Mouse (Mus musculus): ENCODE data around the gene Nav2. TPM values are rescaled to one million over a fixed set of nuclear protein-coding genes. Genes with fewer than 3 reads are reported as not detected.

The Nav2 gene
- polyA plus RNA-seq, 1 experiment from 2014 or later = 25.6 TPM

DNA sequence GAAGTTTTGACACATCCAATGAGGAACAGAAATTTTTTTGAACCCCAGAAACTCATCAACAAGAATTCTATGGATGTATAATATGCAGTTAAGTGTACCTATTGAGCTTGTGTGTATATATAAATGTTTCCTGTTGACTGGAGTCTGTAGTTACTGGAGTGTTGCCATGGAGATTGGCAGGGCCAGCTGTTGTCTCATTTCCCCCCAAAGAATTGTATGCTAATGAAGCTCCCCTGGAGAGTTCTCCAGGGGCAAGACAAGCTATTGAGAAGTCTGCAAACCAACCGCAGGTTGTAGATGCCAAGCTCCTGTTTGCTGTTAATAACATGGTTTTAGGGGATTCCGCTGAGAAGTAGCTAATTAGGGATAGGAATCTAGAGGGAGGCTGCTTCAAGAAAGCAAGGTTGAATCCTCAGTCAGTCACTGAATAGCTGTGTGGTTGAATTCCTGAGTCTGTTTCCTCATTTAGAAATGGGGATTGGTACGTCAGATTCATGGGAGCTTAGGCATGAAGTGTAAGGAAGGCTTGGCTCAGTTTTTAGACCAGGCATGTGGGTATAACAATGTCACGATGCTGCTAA lies 174.2 kb downstream of the Nav2 start:
- Histone ChIP-seq H3K27me3 (ENCODE audit: insufficient read depth, poor library complexity, severe bottlenecking) (peaks cover 14% of the 10 kb centered on the region), H3K36me3 (no peaks in the 10 kb centered on the region), H3K27ac (no peak overlapping the region; the same call in 1 of the 2 replicates), H3K9me3 (no peaks in the 10 kb centered on the region), H3K4me1 (replicated peaks) (peaks cover 75% of the 10 kb centered on the region), H3K4me3 (no peak overlapping the region)
- no peak for DNase-seq (ENCODE audit: low spot score)
- WGBS = 55% methylated on average over 4 of the region's 4 CpGs

- no peak overlapping the region for H3K4me3 ChIP-seq
- peaks cover 76% of the 10 kb centered on the region for H3K4me1 ChIP-seq (replicated peaks)
- WGBS = 55% methylated on average over 8 of the region's 8 CpGs
- H3K9me3 ChIP-seq = no peaks in the 10 kb centered on the region
- peak overlapping the region; percentile 64; the same call in 1 of the 2 replicates for H3K27ac ChIP-seq
- DNase-seq (ENCODE audit: low spot score) = no peak
- H3K27me3 ChIP-seq (ENCODE audit: insufficient read depth, poor library complexity, severe bottlenecking) = peaks cover 20% of the 10 kb centered on the region
- H3K36me3 ChIP-seq = no peaks in the 10 kb centered on the region
These were observed 176.3 kb downstream of the Nav2 start for GRCm38 (mm10) chr7:49084768-49085167.

DNA sequence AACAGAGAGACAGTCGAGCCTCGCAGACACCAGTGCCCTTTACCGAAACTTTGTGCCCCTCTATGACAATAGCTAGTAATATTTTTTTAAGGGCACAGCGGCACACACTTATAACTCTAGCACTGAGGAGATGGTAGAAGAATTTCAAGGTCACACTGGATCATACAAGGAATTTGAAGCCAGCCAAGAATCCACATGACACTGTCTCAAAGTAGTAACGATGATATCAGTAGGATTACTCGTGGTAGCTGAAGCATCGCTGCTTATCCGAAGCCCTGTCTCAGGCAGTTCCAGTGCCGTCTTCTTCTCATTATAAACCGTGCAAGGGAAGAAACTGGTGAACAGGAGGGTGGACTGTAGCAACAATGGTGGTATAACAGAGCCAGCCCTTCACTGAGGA lies 177.2 kb downstream of the Nav2 start:
- no peaks in the 10 kb centered on the region for H3K9me3 ChIP-seq
- H3K4me3 ChIP-seq = no peak overlapping the region
- peaks cover 83% of the 10 kb centered on the region for H3K4me1 ChIP-seq (replicated peaks)
- peak overlapping the region; percentile 64 for H3K27ac ChIP-seq
- H3K36me3 ChIP-seq = no peaks in the 10 kb centered on the region
- no peak for DNase-seq (ENCODE audit: low spot score)
- peaks cover 30% of the 10 kb centered on the region for H3K27me3 ChIP-seq (ENCODE audit: insufficient read depth, poor library complexity, severe bottlenecking)
- WGBS = 85% methylated on average over 10 of the region's 10 CpGs

DNA sequence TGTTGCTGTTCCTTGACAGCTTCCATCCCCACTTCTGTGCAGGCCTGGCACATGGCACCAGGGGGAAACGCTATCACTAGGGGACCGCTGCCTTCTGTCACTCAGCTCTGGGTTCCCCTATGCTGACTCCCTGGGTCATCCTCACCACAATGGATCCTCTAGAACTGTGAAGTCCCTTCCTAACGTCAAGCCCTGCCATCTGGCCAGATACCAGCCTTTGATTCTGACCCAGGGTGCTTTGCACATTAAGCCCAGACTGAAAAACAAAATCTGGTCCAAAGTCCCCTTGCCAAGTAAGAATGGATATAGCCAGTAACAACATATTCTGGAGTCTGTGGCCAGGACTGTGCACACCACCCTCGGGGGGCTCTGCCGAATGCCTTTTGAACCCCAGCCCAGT lies 178.6 kb downstream of the Nav2 start:
- H3K27me3 ChIP-seq (ENCODE audit: insufficient read depth, poor library complexity, severe bottlenecking) = peaks cover 39% of the 10 kb centered on the region
- peak overlapping the region; percentile 41; the same call in 1 of the 2 replicates for H3K27ac ChIP-seq
- no peak overlapping the region for H3K4me3 ChIP-seq
- no peaks in the 10 kb centered on the region for H3K36me3 ChIP-seq
- 81% methylated on average over 5 of the region's 5 CpGs for WGBS
- no peak for DNase-seq (ENCODE audit: low spot score)
- H3K4me1 ChIP-seq (replicated peaks) = peaks cover 88% of the 10 kb centered on the region
- H3K9me3 ChIP-seq = no peaks in the 10 kb centered on the region

DNA sequence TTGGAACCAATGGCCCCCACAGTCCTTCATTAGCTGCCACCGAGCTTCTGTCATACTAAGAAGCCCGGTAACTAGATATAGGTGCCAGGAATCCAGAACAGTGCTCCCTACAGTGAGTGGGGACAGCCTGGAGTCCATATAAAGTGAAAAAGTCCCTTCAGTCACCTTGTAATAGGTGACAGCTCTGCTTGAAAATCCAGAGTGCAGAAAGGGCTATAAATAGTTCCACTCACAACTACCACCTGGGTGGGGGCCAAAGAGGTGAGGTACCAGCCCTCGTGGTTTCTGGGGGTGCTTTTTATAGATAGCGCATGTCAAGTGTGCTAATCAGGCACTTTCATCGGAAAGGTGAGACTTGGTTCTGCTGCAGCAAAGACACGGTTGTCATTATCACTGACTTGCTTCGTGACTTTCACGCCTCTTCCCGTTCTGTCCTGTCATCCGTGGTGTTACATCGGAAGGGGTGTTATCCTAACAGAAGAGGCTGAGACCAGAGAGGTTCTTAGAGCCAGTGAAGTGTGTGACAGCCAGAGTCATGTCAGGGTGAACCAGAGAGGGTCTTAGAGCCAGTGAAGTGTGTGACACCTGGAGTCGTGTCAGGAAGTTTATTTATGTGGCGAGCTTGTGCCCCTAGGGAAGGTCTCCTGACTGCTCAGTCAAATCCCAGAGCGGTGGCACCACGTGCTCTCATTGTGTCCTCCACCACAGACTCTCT lies 179.8 kb downstream of the Nav2 start:
- H3K27ac ChIP-seq = no peak overlapping the region
- no peaks in the 10 kb centered on the region for H3K36me3 ChIP-seq
- H3K9me3 ChIP-seq = no peaks in the 10 kb centered on the region
- no peak overlapping the region for H3K4me3 ChIP-seq
- peaks cover 39% of the 10 kb centered on the region for H3K27me3 ChIP-seq (ENCODE audit: insufficient read depth, poor library complexity, severe bottlenecking)
- peaks cover 82% of the 10 kb centered on the region for H3K4me1 ChIP-seq (replicated peaks)
- WGBS = 80% methylated on average over 15 of the region's 15 CpGs
- no peak for DNase-seq (ENCODE audit: low spot score)

GRCm38 (mm10) chr7:49091371-49091770 lies 182.9 kb downstream of the Nav2 start:
- no peaks in the 10 kb centered on the region for H3K36me3 ChIP-seq
- peak overlapping the region; percentile 24 for H3K27ac ChIP-seq
- H3K4me3 ChIP-seq = no peak overlapping the region
- peaks cover 57% of the 10 kb centered on the region for H3K4me1 ChIP-seq (replicated peaks)
- DNase-seq (ENCODE audit: low spot score) = no peak
- no peaks in the 10 kb centered on the region for H3K9me3 ChIP-seq
- 53% methylated on average over 5 of the region's 5 CpGs for WGBS
- peaks cover 37% of the 10 kb centered on the region for H3K27me3 ChIP-seq (ENCODE audit: insufficient read depth, poor library complexity, severe bottlenecking)

DNA sequence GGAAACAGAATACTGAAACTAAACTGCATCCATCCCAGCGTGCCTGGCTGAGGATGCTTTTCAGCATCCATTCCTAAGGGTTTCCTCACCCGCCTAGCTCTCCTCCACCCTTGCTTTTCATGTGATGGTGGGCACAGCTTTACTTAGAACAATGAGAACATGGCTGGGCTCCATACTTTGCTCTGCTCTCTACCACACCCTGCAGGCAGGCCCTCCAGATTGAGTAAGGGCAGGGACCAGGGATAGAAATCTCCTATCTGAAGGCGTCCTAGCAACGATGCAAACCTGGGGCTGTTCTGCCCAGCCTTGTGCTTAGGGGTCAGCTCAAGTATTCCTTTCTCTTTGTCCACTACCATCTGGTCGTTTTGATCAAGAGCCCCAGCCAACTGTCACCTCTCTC lies 183.4 kb downstream of the Nav2 start:
- peaks cover 51% of the 10 kb centered on the region for H3K4me1 ChIP-seq (replicated peaks)
- 64% methylated on average over 5 of the region's 5 CpGs for WGBS

GRCm38 (mm10) chr7:49093596-49093995 lies 185.1 kb downstream of the Nav2 start:
- peaks cover 30% of the 10 kb centered on the region for H3K27me3 ChIP-seq (ENCODE audit: insufficient read depth, poor library complexity, severe bottlenecking)
- no peak overlapping the region for H3K4me3 ChIP-seq
- 79% methylated on average over 6 of the region's 6 CpGs for WGBS
- peak overlapping the region; percentile 24; the same call in 1 of the 2 replicates for H3K27ac ChIP-seq
- no peaks in the 10 kb centered on the region for H3K36me3 ChIP-seq
- no peak for DNase-seq (ENCODE audit: low spot score)
- H3K9me3 ChIP-seq = no peaks in the 10 kb centered on the region
- peaks cover 46% of the 10 kb centered on the region for H3K4me1 ChIP-seq (replicated peaks)

More for the DNA sequence above, 183.4 kb downstream of the Nav2 start:
- H3K27ac ChIP-seq = peak overlapping the region; percentile 30
- DNase-seq (ENCODE audit: low spot score) = no peak
- no peaks in the 10 kb centered on the region for H3K36me3 ChIP-seq
- no peaks in the 10 kb centered on the region for H3K9me3 ChIP-seq
- H3K4me3 ChIP-seq = no peak overlapping the region
- peaks cover 34% of the 10 kb centered on the region for H3K27me3 ChIP-seq (ENCODE audit: insufficient read depth, poor library complexity, severe bottlenecking)

GRCm38 (mm10) chr7:49094531-49094930 lies 186.0 kb downstream of the Nav2 start:
- Histone ChIP-seq H3K27me3 (ENCODE audit: insufficient read depth, poor library complexity, severe bottlenecking) (peaks cover 33% of the 10 kb centered on the region), H3K4me3 (no peak overlapping the region), H3K36me3 (no peaks in the 10 kb centered on the region), H3K9me3 (no peaks in the 10 kb centered on the region), H3K4me1 (replicated peaks) (peaks cover 46% of the 10 kb centered on the region), H3K27ac (no peak overlapping the region)
- 93% methylated on average over 3 of the region's 3 CpGs for WGBS
- DNase-seq (ENCODE audit: low spot score) = no peak

GRCm38 (mm10) chr7:49101291-49101690 lies 192.8 kb downstream of the Nav2 start:
- DNase-seq (ENCODE audit: low spot score) = no peak
- H3K9me3 ChIP-seq = no peaks in the 10 kb centered on the region
- H3K4me1 ChIP-seq (replicated peaks) = peaks cover 59% of the 10 kb centered on the region
- H3K27me3 ChIP-seq (ENCODE audit: insufficient read depth, poor library complexity, severe bottlenecking) = peaks cover 54% of the 10 kb centered on the region
- H3K4me3 ChIP-seq = no peak overlapping the region
- WGBS = 76% methylated on average over 1 of the region's 1 CpGs
- no peak overlapping the region for H3K27ac ChIP-seq
- H3K36me3 ChIP-seq = no peaks in the 10 kb centered on the region

DNA sequence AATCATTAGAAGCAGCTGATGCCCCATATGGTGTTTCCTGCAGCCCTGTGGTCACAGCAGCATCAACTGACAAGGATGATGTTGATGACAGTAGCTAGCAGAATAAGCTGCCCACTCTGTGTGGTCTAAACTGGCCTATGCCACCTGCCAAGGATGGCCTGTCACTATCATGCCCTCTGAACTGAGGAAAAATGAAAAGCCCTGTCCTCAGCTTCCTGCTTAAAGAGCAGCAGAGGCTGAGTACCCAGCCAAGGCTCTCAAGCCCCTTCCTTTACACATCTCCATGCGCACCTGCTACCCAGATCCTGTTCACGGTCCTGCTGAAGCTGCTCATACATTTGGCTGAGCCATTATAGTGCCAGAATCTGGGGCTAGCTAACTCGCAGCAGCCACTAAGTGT lies 193.7 kb downstream of the Nav2 start:
- peaks cover 61% of the 10 kb centered on the region for H3K27me3 ChIP-seq (ENCODE audit: insufficient read depth, poor library complexity, severe bottlenecking)
- no peak for DNase-seq (ENCODE audit: low spot score)
- H3K9me3 ChIP-seq = no peaks in the 10 kb centered on the region
- 76% methylated on average over 3 of the region's 3 CpGs for WGBS
- H3K4me1 ChIP-seq (replicated peaks) = peaks cover 68% of the 10 kb centered on the region
- no peaks in the 10 kb centered on the region for H3K36me3 ChIP-seq
- peak overlapping the region; percentile 18; the same call in 1 of the 2 replicates for H3K27ac ChIP-seq
- H3K4me3 ChIP-seq = no peak overlapping the region

GRCm38 (mm10) chr7:49104376-49104775 lies 195.9 kb downstream of the Nav2 start:
- WGBS = 25% methylated on average over 8 of the region's 8 CpGs
- peak overlapping the region; percentile 82 for H3K27ac ChIP-seq
- H3K36me3 ChIP-seq = no peaks in the 10 kb centered on the region
- H3K9me3 ChIP-seq = no peaks in the 10 kb centered on the region
- peaks cover 66% of the 10 kb centered on the region for H3K4me1 ChIP-seq (replicated peaks)
- H3K27me3 ChIP-seq (ENCODE audit: insufficient read depth, poor library complexity, severe bottlenecking) = peaks cover 70% of the 10 kb centered on the region
- DNase-seq (ENCODE audit: low spot score) = peak; percentile 75
- no peak overlapping the region for H3K4me3 ChIP-seq

- Histone ChIP-seq H3K4me1 (replicated peaks) (peaks cover 66% of the 10 kb centered on the region), H3K27me3 (ENCODE audit: insufficient read depth, poor library complexity, severe bottlenecking) (peaks cover 71% of the 10 kb centered on the region)
- no peak for DNase-seq (ENCODE audit: low spot score)
These were observed 196.3 kb downstream of the Nav2 start for GRCm38 (mm10) chr7:49104793-49105192.

More at GRCm38 (mm10) chr7:49104793-49105192, 196.3 kb downstream of the Nav2 start:
- Histone ChIP-seq H3K4me3 (no peak overlapping the region), H3K36me3 (no peaks in the 10 kb centered on the region), H3K27ac (peak overlapping the region; percentile 82), H3K9me3 (no peaks in the 10 kb centered on the region)
- WGBS = 38% methylated on average over 1 of the region's 1 CpGs

All from hindbrain, embryonic 10.5 days (tissue).